ENCODE assay signal across 10 mouse cellular contexts in the genomic region with DNA sequence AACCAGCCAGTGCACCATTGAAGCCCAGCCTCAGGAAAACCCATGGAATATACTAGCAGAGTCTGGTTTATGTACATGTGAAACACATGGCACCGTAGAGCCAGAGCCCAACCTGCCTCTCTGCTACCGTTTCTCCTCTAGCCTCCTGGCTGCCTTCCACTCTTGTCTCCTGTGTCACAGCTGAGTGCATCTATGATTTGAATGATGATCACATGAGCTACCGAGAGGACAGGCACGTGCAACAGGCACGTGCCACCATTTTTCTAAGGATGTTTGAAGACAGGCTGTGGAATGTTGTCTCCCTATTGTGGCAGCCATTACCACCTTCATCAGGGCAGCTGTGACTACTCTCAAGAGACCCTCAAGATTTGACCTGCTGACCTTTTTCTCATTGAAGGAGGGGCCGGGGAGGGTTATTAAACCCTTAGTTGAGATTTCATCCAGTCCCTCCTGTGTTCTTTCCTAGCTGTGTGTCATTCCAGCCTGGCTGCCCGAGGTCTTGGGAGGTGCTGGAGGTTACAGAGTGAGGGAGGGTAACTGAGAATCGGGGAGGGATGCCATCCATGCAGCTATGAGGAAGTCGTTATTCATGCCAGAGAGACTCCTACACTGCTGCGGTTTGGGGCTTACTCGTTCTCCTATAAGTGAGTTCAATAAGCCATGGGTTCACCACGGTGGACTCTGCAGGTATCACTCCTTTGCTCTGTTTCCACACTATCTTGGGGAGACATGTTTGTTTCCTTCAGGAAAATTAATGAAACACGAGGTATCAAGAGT.
DNase-seq lines count a peak whose midpoint lies in the region; ATAC-seq and TF ChIP-seq lines count a peak whose summit lies in the region.
"Had no signal": no experiment of that assay in that cellular context is flagged by ENCODE, and none has a peak within 500 bp of the region (broad histone marks: within the 10 kb centered on the region; RNA-seq: fewer than 3 reads in every experiment).

No protein-coding gene starts in this region.

- TF ChIP-seq POLR2A in kidney, adult 2 months (IDR thresholded peaks at IDR 0.05; ENCODE audit: low read depth, low read length): no peak

- H3K36me3 ChIP-seq in forebrain, embryonic 14.5 days (ENCODE audit: control insufficient read depth, insufficient read depth, low read length): no peaks in the 10 kb centered on the region
- H3K36me3 ChIP-seq in forebrain, embryonic 11.5 days (ENCODE audit: control insufficient read depth, insufficient read depth, low read length): no peaks in the 10 kb centered on the region
- H3K36me3 ChIP-seq in kidney, adult 2 months (ENCODE audit: control insufficient read depth, insufficient read depth, low read length): no peaks in the 10 kb centered on the region
- H3K36me3 ChIP-seq: liver, embryonic 12.5 days had no signal

- peak overlapping the region; percentile 35; the same call in 1 of the 2 replicates for H3K27ac ChIP-seq in forebrain, embryonic 14.5 days (ENCODE audit: low read depth, low read length)
- H3K27ac ChIP-seq in forebrain, embryonic 11.5 days (ENCODE audit: low read depth, low read length): no peak overlapping the region
- peak overlapping the region; percentile 82 for H3K27ac ChIP-seq in layer of hippocampus, adult 2 months
- H3K27ac ChIP-seq in kidney, adult 2 months (ENCODE audit: insufficient read depth, low read depth, low read length): no peak overlapping the region; the same call in 1 of the 2 replicates
- H3K27ac ChIP-seq in gastrocnemius, adult 2 months: no peak overlapping the region
- H3K27ac ChIP-seq: liver, embryonic 12.5 days had no signal

- no peak overlapping the region for H3K4me3 ChIP-seq in forebrain, embryonic 14.5 days (ENCODE audit: low read depth, low read length)
- no peak overlapping the region for H3K4me3 ChIP-seq in forebrain, embryonic 11.5 days (ENCODE audit: low read depth, low read length)
- H3K4me3 ChIP-seq in layer of hippocampus, adult 2 months: no peak overlapping the region
- H3K4me3 ChIP-seq in kidney, adult 2 months (ENCODE audit: insufficient read depth, low read depth, low read length): no peak overlapping the region
- no peak overlapping the region for H3K4me3 ChIP-seq in gastrocnemius, adult 2 months
- H3K4me3 ChIP-seq: liver, embryonic 12.5 days had no signal

- peaks cover 54% of the 10 kb centered on the region for H3K4me1 ChIP-seq in forebrain, embryonic 14.5 days (ENCODE audit: control insufficient read depth, insufficient read depth, low read length)
- peaks cover 11% of the 10 kb centered on the region; the same call in 1 of the 2 replicates for H3K4me1 ChIP-seq in forebrain, embryonic 11.5 days (replicated peaks; ENCODE audit: control insufficient read depth, insufficient read depth, low read length)
- H3K4me1 ChIP-seq in kidney, adult 2 months (ENCODE audit: control insufficient read depth, insufficient read depth, low read length): peaks cover 7% of the 10 kb centered on the region; the same call in 1 of the 2 replicates

- ATAC-seq in forebrain, embryonic 14.5 days: no peak
- ATAC-seq in forebrain, embryonic 11.5 days (replicated peaks; ENCODE audit: low FRiP score): no peak
- ATAC-seq: liver, embryonic 12.5 days had no signal

- no peak for DNase-seq in forebrain, embryonic 14.5 days (ENCODE audit: low spot score)
- no peak for DNase-seq in forebrain, embryonic 11.5 days (ENCODE audit: low spot score)
- DNase-seq in layer of hippocampus, adult 2 months (ENCODE audit: low spot score in 2 of 2): no peak
- DNase-seq in layer of hippocampus, postnatal 25 days (ENCODE audit: extremely low spot score in 1 of 2, low spot score in 1 of 2): no peak
- peak; percentile 73 for DNase-seq in kidney, adult 2 months
- DNase-seq in retina, embryonic 14.5 days (ENCODE audit: low spot score): peak; percentile 10
- no peak for DNase-seq in gastrocnemius, postnatal 36 days
- no peak for DNase-seq in gastrocnemius, adult 2 months
- DNase-seq: thymus, adult 18-20 months had no signal

- intact Hi-C loops in gastrocnemius, postnatal 36 days (cut with DNase I): no loop called here
- intact Hi-C loops in gastrocnemius, adult 2 months (cut with DNase I): loop anchor here (10.0 kb wide), 1 partner anchor 54 kb away; no protein-coding TSS in a partner anchor

- no peak overlapping the region for H3K9ac ChIP-seq in forebrain, embryonic 14.5 days (ENCODE audit: low read length)
- no peak overlapping the region for H3K9ac ChIP-seq in forebrain, embryonic 11.5 days (ENCODE audit: low read length)
- H3K9ac ChIP-seq: liver, embryonic 12.5 days had no signal

- no peaks in the 10 kb centered on the region for H3K27me3 ChIP-seq in forebrain, embryonic 14.5 days (replicated peaks; ENCODE audit: control insufficient read depth, insufficient read depth, low read length)
- no peaks in the 10 kb centered on the region for H3K27me3 ChIP-seq in forebrain, embryonic 11.5 days (ENCODE audit: control insufficient read depth, insufficient read depth, low read length)
- H3K27me3 ChIP-seq in kidney, adult 2 months (replicated peaks; ENCODE audit: control insufficient read depth, insufficient read depth, low read length): no peaks in the 10 kb centered on the region
- H3K27me3 ChIP-seq: liver, embryonic 12.5 days had no signal

- WGBS in forebrain, embryonic 14.5 days: 78% methylated on average over 13 of the region's 13 CpGs
- 83% methylated on average over 13 of the region's 13 CpGs for WGBS in forebrain, embryonic 11.5 days
- WGBS in kidney, adult 2 months: 22% methylated on average over 13 of the region's 13 CpGs

- H3K4me2 ChIP-seq in forebrain, embryonic 14.5 days (ENCODE audit: low read length): no peak overlapping the region
- H3K4me2 ChIP-seq in forebrain, embryonic 11.5 days (ENCODE audit: low read depth, low read length, severe bottlenecking): no peak overlapping the region
- H3K4me2 ChIP-seq: liver, embryonic 12.5 days had no signal

- no peak for TF ChIP-seq CTCF in layer of hippocampus, adult 2 months (conservative IDR thresholded peaks at IDR 0.05)
- TF ChIP-seq CTCF in kidney, adult 2 months (conservative IDR thresholded peaks at IDR 0.05; ENCODE audit: insufficient read depth, insufficient read length, low read depth, low read length): no peak
- TF ChIP-seq CTCF in gastrocnemius, adult 2 months (IDR thresholded peaks at IDR 0.05): no peak

- H3K9me3 ChIP-seq in forebrain, embryonic 14.5 days (replicated peaks; ENCODE audit: control insufficient read depth, low read length): no peaks in the 10 kb centered on the region
- no peaks in the 10 kb centered on the region for H3K9me3 ChIP-seq in forebrain, embryonic 11.5 days (ENCODE audit: control insufficient read depth, low read length)
- H3K9me3 ChIP-seq: liver, embryonic 12.5 days had no signal

Comparison
In these comparisons a context has a peak if more than half of its experiments do, and no peak if none do; other contexts are left out.
1. H3K27ac ChIP-seq: peak in forebrain, embryonic 14.5 days (single experiment) and layer of hippocampus, adult 2 months (single experiment); none in forebrain, embryonic 11.5 days (single experiment), kidney, adult 2 months (single experiment) and gastrocnemius, adult 2 months (single experiment).
2. DNase-seq: peak in kidney, adult 2 months (single experiment) and retina, embryonic 14.5 days (single experiment); none in forebrain, embryonic 14.5 days (single experiment), forebrain, embryonic 11.5 days (single experiment), layer of hippocampus, adult 2 months (0 of 2), layer of hippocampus, postnatal 25 days (0 of 2), gastrocnemius, postnatal 36 days (0 of 2) and gastrocnemius, adult 2 months (single experiment).